Mouse (Mus musculus): Measurements from ENCODE around the gene Dppa5a.
"Not testable (repeated sequence)": the region's sequence is repeated elsewhere in the genome, so short reads cannot be mapped to it uniquely, and the experiment has no call there.

The Dppa5a gene

GRCm38 (mm10) chr9:78365850-78366544 is 2.0 kb downstream of the Dppa5a start:
- DNase-seq (ENCODE audit: low spot score in 2 of 2): no peak

GRCm38 (mm10) chr9:78364701-78365100 is 3.3 kb downstream of the Dppa5a start:
- DNase-seq (ENCODE audit: low spot score in 2 of 2): no peak

GRCm38 (mm10) chr9:78363374-78363773 is 4.6 kb downstream of the Dppa5a start:
- no peak for DNase-seq (ENCODE audit: low spot score in 2 of 2)

GRCm38 (mm10) chr9:78360484-78360872 is 7.5 kb downstream of the Dppa5a start:
- DNase-seq (ENCODE audit: low spot score in 2 of 2): no peak

- no peak for DNase-seq (ENCODE audit: low spot score in 2 of 2)
Measured at GRCm38 (mm10) chr9:78359750-78360483, 8.1 kb downstream of the Dppa5a start.

- DNase-seq (ENCODE audit: low spot score in 2 of 2): peak; percentile 40 to 77
Measured at GRCm38 (mm10) chr9:78358053-78358452, 9.9 kb downstream of the Dppa5a start.

GRCm38 (mm10) chr9:78355611-78356010 is 12.4 kb downstream of the Dppa5a start, which contains the start of gene Gsta2:
Gene Gsta2 (minus strand): TSS chr9:78355788.
- DNase-seq (ENCODE audit: low spot score in 2 of 2): no peak

GRCm38 (mm10) chr9:78354665-78355578 is 13.1 kb downstream of the Dppa5a start:
- DNase-seq (ENCODE audit: low spot score in 2 of 2): no peak

GRCm38 (mm10) chr9:78351504-78352220 is 16.3 kb downstream of the Dppa5a start:
- DNase-seq (ENCODE audit: low spot score in 2 of 2): no peak

GRCm38 (mm10) chr9:78350007-78350406 is 18.0 kb downstream of the Dppa5a start:
- not testable (repeated sequence) for DNase-seq (ENCODE audit: low spot score in 2 of 2)

GRCm38 (mm10) chr9:78349141-78349540 is 18.8 kb downstream of the Dppa5a start:
- DNase-seq (ENCODE audit: low spot score in 2 of 2): not testable (repeated sequence)

GRCm38 (mm10) chr9:78348206-78349004 is 19.6 kb downstream of the Dppa5a start:
- DNase-seq (ENCODE audit: low spot score in 2 of 2): not testable (repeated sequence)

- no peak for DNase-seq (ENCODE audit: low spot score in 2 of 2)
Measured at GRCm38 (mm10) chr9:78347004-78347403, 21.0 kb downstream of the Dppa5a start.

- not testable (repeated sequence) for DNase-seq (ENCODE audit: low spot score in 2 of 2)
Measured at GRCm38 (mm10) chr9:78345235-78345634, 22.7 kb downstream of the Dppa5a start.

- not testable (repeated sequence) for DNase-seq (ENCODE audit: low spot score in 2 of 2)
Measured at GRCm38 (mm10) chr9:78343055-78343454, 24.9 kb downstream of the Dppa5a start.

GRCm38 (mm10) chr9:78342494-78342893 is 25.5 kb downstream of the Dppa5a start:
- not testable (repeated sequence) for DNase-seq (ENCODE audit: low spot score in 2 of 2)

GRCm38 (mm10) chr9:78340324-78340723 is 27.7 kb downstream of the Dppa5a start:
- peak; percentile 37 to 66 for DNase-seq (ENCODE audit: low spot score in 2 of 2)

GRCm38 (mm10) chr9:78337050-78337449 is 30.9 kb downstream of the Dppa5a start:
- DNase-seq (ENCODE audit: low spot score in 2 of 2): not testable (repeated sequence)

- not testable (repeated sequence) for DNase-seq (ENCODE audit: low spot score in 2 of 2)
Measured at GRCm38 (mm10) chr9:78327289-78327688, 40.7 kb downstream of the Dppa5a start, which contains the start of gene Omt2b. Gene Omt2b (plus strand): TSS chr9:78327589.

GRCm38 (mm10) chr9:78319499-78319898 is 48.5 kb downstream of the Dppa5a start:
- DNase-seq (ENCODE audit: low spot score in 2 of 2): no peak
